Mouse (Mus musculus): ENCODE measurements at regions not wholly inside any gene's neighbourhood (a gene's known extent, or its start where the extent isn't known, plus 50 kb on each side); places are given as distances from the start of the nearest gene placed in this dataset.
A peak's percentile ranks its signal among the peaks of the same experiment; 100 is the strongest.

GRCm38 (mm10) chr6:111883946-111884345, 389.6 kb upstream of the Lmcd1 start:
- DNase-seq (ENCODE audit: low read depth, low spot score): no peak

DNA sequence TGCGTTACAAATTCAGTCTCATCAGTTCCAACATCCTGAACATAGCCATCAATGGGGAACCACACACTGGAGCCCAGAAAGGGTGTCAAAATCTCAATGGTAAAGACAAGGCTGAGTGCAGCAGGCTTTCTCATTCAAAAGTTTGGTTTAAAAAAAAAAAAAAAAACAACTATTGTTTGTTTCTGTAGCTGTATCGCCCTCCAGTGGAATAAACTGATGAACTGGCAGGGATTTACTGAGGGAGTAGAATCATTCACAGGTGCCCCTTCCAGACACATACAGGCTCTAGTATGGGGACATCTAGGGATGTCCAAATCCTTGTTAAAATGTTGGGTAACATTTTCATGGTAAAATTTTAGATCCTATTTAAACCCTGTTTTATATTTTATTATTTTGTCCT, 361.6 kb upstream of the Lmcd1 start:
- DNase-seq (ENCODE audit: low read depth, low spot score): no peak

- DNase-seq (ENCODE audit: low read depth, low spot score): no peak
Measured at GRCm38 (mm10) chr6:111913771-111914405, 359.7 kb upstream of the Lmcd1 start.

GRCm38 (mm10) chr6:111917248-111917721, 356.3 kb upstream of the Lmcd1 start:
- no peak for DNase-seq (ENCODE audit: low read depth, low spot score)

DNA sequence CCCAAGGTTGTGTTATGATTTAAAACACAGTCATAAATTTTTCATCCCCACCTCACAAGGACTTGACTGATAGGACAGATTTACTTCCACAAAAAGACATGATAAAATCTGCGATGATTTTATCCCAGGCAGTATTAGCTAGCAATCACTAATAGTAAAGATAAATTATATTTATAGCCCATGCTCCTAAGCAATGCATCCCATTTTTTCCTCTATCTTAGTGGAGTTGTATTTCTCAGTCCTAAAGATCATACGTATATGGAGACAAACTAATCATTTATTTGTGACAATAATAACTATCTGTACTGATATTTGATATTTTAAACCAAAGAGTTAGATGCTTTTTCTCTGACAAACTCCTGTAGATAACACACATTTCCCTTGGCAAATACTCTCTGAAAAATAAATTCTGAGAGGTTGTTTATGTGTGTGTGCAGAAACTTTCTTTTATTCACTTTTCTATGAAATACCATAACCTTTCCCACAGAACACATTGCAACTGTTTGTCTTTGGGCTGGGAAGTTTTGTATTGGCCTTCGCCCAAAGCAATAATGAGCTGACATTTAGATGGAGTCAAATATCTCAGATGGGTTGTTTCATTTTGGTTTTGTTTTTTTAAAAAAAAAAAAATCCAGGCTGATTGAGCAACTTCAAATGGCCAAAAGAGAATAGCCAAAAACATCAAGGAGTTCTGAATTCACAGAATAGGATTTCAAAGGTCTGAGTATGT, 355.5 kb upstream of the Lmcd1 start:
- DNase-seq (ENCODE audit: low read depth, low spot score): no peak

GRCm38 (mm10) chr6:111932596-111932995, 341.0 kb upstream of the Lmcd1 start:
- DNase-seq (ENCODE audit: low read depth, low spot score): no peak

- no peak for DNase-seq (ENCODE audit: low read depth, low spot score)
Measured at GRCm38 (mm10) chr6:111954401-111954800, 319.2 kb upstream of the Lmcd1 start.

DNA sequence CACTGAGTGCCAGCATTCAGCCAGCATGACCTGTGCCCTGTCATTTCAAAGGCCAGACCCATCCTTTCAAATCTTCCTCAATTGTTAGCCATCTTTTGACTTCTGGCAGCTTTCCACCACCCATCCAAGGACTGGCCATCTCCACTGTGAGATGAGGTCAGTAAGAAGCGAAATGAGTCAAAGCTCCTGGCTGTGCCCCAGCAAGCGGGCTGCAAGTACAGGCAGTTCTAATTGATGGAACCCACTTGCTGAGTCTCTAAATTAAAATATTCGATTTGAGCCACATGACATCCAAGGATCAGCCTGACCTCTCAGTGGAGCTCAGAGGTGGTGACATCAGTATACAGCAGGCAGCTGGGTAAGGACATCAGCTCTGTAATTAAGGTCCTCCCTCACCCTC, 307.8 kb upstream of the Lmcd1 start:
- no peak for DNase-seq (ENCODE audit: low read depth, low spot score)

DNA sequence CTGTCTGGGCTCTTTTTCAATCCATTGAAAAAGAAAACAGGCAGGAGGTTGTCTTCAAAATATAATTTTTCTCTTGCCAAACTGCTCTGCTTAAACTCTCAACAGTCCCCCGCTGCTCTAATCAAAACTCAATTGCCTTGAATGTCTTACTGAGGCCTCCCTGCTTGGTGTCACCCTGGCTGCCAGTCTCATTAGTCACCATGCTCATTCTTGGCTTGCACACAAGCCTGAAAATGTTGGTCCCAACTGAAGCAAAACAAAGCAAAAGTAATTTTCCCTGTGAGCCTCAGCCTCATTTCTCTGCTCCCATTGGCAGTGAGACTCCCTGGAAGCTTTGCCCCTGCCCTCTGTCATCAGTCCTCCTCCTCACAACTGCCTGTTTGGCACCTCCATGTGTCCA, 288.1 kb upstream of the Lmcd1 start:
- DNase-seq (ENCODE audit: low read depth, low spot score): no peak

- DNase-seq (ENCODE audit: low read depth, low spot score): no peak
Measured at GRCm38 (mm10) chr6:111995823-111996222, 277.7 kb upstream of the Lmcd1 start.

- DNase-seq (ENCODE audit: low read depth, low spot score): no peak
Measured at GRCm38 (mm10) chr6:112003784-112004471, 269.6 kb upstream of the Lmcd1 start.

GRCm38 (mm10) chr6:112026261-112027205, 247.0 kb upstream of the Lmcd1 start:
- DNase-seq (ENCODE audit: low read depth, low spot score): no peak

GRCm38 (mm10) chr6:112050548-112051184, 222.9 kb upstream of the Lmcd1 start:
- no peak for DNase-seq (ENCODE audit: low read depth, low spot score)

DNA sequence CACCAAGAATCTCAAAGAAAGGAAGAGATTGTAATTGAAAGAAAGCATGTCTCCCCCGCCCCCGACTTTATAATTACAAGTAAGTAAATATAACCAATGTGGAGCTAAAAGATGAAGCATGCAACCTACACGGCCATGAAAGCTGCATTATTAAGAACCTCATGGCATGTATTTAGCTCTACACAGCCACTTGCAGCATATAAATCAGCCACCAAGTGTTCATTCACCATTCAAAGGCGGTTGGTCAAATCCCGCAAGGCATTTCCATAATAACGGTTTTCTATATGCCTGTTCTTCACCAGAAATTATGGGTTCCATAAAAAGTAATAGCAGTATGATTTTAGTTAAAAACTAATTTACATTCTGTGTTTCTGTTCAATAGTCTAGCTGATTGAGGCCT, 221.4 kb upstream of the Lmcd1 start:
- DNase-seq (ENCODE audit: low read depth, low spot score): no peak

GRCm38 (mm10) chr6:112057895-112058294, 215.7 kb upstream of the Lmcd1 start:
- DNase-seq (ENCODE audit: low read depth, low spot score): no peak

- no peak for DNase-seq (ENCODE audit: low read depth, low spot score)
Measured at GRCm38 (mm10) chr6:112062956-112063355, 210.6 kb upstream of the Lmcd1 start.

DNA sequence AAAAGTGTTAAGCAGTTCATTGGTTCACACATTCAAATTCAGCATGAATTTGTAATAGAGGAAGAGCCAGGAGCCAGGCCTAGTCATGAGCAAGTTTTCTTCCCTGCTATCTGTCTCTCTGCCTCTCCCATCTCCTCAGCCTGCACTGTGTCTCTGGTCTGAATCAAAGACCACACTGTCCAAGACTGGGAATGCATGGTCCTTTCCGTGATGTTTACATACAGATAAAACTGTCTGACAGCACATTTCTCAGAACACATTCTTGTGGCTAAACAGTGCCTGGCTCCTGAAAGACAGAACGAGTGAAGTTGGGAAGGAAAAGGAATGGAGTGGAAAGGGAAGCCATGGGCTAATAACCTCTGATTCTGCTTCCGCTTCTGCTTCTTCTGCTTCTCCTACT, 183.0 kb upstream of the Lmcd1 start:
- no peak for DNase-seq (ENCODE audit: low read depth, low spot score)

- peak; percentile 5 for DNase-seq (ENCODE audit: low read depth, low spot score)
Measured at GRCm38 (mm10) chr6:112091125-112091763, 182.3 kb upstream of the Lmcd1 start.

- no peak for DNase-seq (ENCODE audit: low read depth, low spot score)
Measured at GRCm38 (mm10) chr6:112093300-112093699, 180.3 kb upstream of the Lmcd1 start.

- no peak for DNase-seq (ENCODE audit: low read depth, low spot score)
Measured at GRCm38 (mm10) chr6:112097699-112098098, 175.9 kb upstream of the Lmcd1 start.

DNA sequence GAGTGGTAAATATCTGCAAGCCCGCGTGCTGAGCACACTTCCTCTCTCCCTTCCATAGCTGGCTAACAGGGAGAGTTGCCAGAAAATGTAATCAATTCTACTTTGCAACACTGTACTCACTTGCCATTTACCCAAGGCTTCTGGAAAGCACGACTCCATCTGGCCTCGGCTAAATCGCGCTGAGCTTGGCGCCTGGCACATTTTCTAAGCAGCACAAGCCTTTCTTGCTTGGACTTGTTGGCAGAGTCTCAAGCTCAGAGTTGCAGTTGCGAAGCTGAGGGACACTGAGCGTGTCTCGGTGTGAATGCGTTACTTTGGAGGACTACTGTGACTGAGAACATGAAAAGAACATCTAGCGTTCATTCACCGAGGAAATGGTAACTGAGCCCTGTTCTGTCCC, 164.9 kb upstream of the Lmcd1 start:
- DNase-seq (ENCODE audit: low read depth, low spot score): no peak
